Mouse (Mus musculus) liver, adult 2 months (tissue): ENCODE data around the gene BC107364. TPM values are rescaled to one million over a fixed set of nuclear protein-coding genes. Genes with fewer than 3 reads are reported as not detected.
A peak's percentile ranks its signal among the peaks of the same experiment; 100 is the strongest.
"Not testable (repeated sequence)": the region's sequence is repeated elsewhere in the genome, so short reads cannot be mapped to it uniquely, and the experiment has no call there.

Experiments
- DNase-seq: peaks from one replicate; pipeline ENCODE4 v3.0.0-alpha.2; 2011; ENCODE audit warnings: low read depth, low spot score; ENCODE audit errors: extremely low read depth
- H3K27ac ChIP-seq: fragments of 200-500 bp; replicated peaks from 2 replicates; pipeline ENCODE4 v1.5.1; 2012; ENCODE audit warnings: low read depth, mild to moderate bottlenecking, control low read depth, inconsistent platforms, low read length; ENCODE audit not compliant: insufficient read depth
- H3K27me3 ChIP-seq: fragments of 200-500 bp; 2 replicates; pipeline ENCODE4 v1.6.1; 2012; ENCODE audit warnings: mild to moderate bottlenecking, moderate library complexity, low read length, inconsistent platforms; ENCODE audit not compliant: control insufficient read depth, insufficient read depth
- H3K36me3 ChIP-seq: fragments of 200-500 bp; 2 replicates; pipeline ENCODE4 v1.6.1; 2012; ENCODE audit warnings: low read length, inconsistent platforms; ENCODE audit not compliant: control insufficient read depth, insufficient read depth
- H3K4me1 ChIP-seq: fragments of 200-500 bp; 2 replicates; pipeline ENCODE4 v1.6.1; 2011; ENCODE audit warnings: low read length; ENCODE audit not compliant: control insufficient read depth, insufficient read depth
- H3K4me3 ChIP-seq: fragments of 200-500 bp; 2 replicates; pipeline ENCODE4 v1.5.1; 2011; ENCODE audit warnings: low read depth, mild to moderate bottlenecking, control low read depth, low read length, moderate library complexity; ENCODE audit not compliant: insufficient read depth
- H3K79me2 ChIP-seq: fragments of 200-500 bp; 2 replicates; pipeline ENCODE4 v1.6.1; 2012; ENCODE audit warnings: inconsistent platforms, mild to moderate bottlenecking, low read length, moderate library complexity; ENCODE audit not compliant: control insufficient read depth, insufficient read depth
- H3K9ac ChIP-seq: fragments of 200-500 bp; 2 replicates; pipeline ENCODE4 v1.6.1; 2012; ENCODE audit warnings: low read depth, mild to moderate bottlenecking, control low read depth, inconsistent platforms, low read length
- CTCF ChIP-seq: fragments of 200-500 bp; IDR thresholded peaks from 2 replicates; pipeline ENCODE4 v1.5.1; 2011; ENCODE audit warnings: low read depth, low read length, control low read depth
- POLR2A ChIP-seq: fragments of 200-500 bp; IDR thresholded peaks from 2 replicates; pipeline ENCODE4 v1.6.1; 2011; ENCODE audit warnings: low read length, control low read depth; ENCODE audit not compliant: insufficient read depth; ENCODE audit errors: extremely low read depth
- WGBS: fragments of 180-500 bp; shearing (Covaris S2); methylation state at CpG from one replicate; pipeline ENCODE4 v1.1.7; 2018; 5-methylcytosine and 5-hydroxymethylcytosine counted together
- polyA plus RNA-seq: library from polyadenylated mRNA; depleted of rRNA; stranded (reverse); fragments of >200 nt; gene quantifications from 2 replicates; pipeline ENCODE4 v1.2.3, GENCODE M21; 2012
- total RNA-seq: library from RNA; depleted of rRNA; stranded (reverse); fragments of >200 nt; gene quantifications from 2 replicates; pipeline ENCODE4 v1.2.3, GENCODE M21; 2014

The BC107364 gene
- total and polyA plus RNA-seq, 2 experiments: not detected

GRCm38 (mm10) chr3:96458008-96458407 lies 5.9 kb upstream of the BC107364 start:
- WGBS: no CpG with 5 or more reads among the region's 53 CpGs
- not testable (repeated sequence) for H3K36me3 ChIP-seq, H3K79me2 ChIP-seq

GRCm38 (mm10) chr3:96451181-96451737 lies 847 bp downstream of the BC107364 start:
- H3K4me3 ChIP-seq, H3K9ac ChIP-seq, H3K27ac ChIP-seq, H3K79me2 ChIP-seq, H3K4me1 ChIP-seq, H3K27me3 ChIP-seq, H3K36me3 ChIP-seq, DNase-seq: not testable (repeated sequence)
- WGBS: no CpG with 5 or more reads among the region's 50 CpGs

More at GRCm38 (mm10) chr3:96458008-96458407, 5.9 kb upstream of the BC107364 start:
- not testable (repeated sequence) for H3K4me3 ChIP-seq, H3K9ac ChIP-seq, DNase-seq, H3K27ac ChIP-seq, H3K27me3 ChIP-seq, H3K4me1 ChIP-seq

GRCm38 (mm10) chr3:96450586-96450896 lies 1.6 kb downstream of the BC107364 start:
- not testable (repeated sequence) for H3K4me1 ChIP-seq, H3K79me2 ChIP-seq, H3K36me3 ChIP-seq, H3K27ac ChIP-seq, H3K4me3 ChIP-seq, H3K9ac ChIP-seq, H3K27me3 ChIP-seq, DNase-seq
- WGBS: 0% methylated on average over 1 of the region's 10 CpGs

DNA sequence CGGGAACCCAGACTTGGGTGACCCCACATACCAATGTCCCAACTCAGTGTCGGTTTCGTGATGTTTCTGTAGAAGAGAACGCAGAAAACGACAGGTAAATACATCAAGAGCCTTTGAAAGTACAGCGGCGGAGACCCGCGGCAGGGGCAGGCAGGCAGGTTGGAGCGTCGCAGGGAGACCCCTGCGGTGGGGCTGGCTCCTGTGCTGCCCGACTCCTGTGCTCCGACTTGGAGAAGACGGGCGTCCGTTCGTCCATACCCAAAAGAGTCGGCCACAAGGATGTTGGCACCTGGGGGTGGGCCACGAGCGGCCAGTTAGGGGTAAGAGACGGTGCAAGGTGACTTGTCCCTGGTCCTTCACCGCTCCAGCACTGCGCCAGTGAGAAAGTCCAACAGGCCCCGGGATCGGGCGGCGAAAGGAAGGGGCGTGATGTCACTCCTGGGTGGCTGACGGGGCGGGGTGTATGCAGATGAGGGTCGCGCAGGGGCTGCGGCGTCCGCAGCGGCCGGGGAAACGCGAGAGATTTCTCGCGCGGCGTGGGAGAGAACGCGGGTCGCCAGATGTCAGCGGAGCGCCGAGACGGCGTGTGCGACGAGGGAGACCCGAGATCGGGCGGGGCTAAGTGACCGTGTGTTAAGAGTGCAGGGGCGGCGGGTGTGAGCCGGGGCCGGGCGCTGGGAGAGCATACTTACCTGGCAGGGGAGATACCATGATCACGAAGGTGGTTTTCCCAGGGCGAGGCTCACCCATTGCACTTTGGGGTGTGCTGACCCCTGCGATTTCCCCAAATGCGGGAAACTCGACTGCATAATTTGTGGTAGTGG lies 2.1 kb downstream of the BC107364 start:
- H3K27me3 ChIP-seq, H3K36me3 ChIP-seq, H3K79me2 ChIP-seq, DNase-seq, H3K4me1 ChIP-seq, H3K9ac ChIP-seq, H3K27ac ChIP-seq, H3K4me3 ChIP-seq: not testable (repeated sequence)
- WGBS: no CpG with 5 or more reads among the region's 68 CpGs

- Histone ChIP-seq H3K9ac (no peak overlapping the region), H3K4me3 (no peak overlapping the region), H3K4me1 (no peaks in the 10 kb centered on the region), H3K27ac (no peak overlapping the region), H3K36me3 (no peaks in the 10 kb centered on the region), H3K27me3 (peaks cover 9% of the 10 kb centered on the region; the same call in 1 of the 2 replicates), H3K79me2 (no peaks in the 10 kb centered on the region)
- TF ChIP-seq CTCF: no peak
- TF ChIP-seq POLR2A: no peak
- WGBS: 81% methylated on average over 4 of the region's 4 CpGs
- no peak for DNase-seq
Observed at GRCm38 (mm10) chr3:96445436-96445835, 6.7 kb downstream of the BC107364 start.

GRCm38 (mm10) chr3:96440578-96440977 lies 11.5 kb downstream of the BC107364 start:
- WGBS: 2% methylated on average over 13 of the region's 13 CpGs

More at GRCm38 (mm10) chr3:96440578-96440977, 11.5 kb downstream of the BC107364 start:
- Histone ChIP-seq H3K4me1 (peaks cover 1% of the 10 kb centered on the region; the same call in 1 of the 2 replicates), H3K9ac (no peak overlapping the region), H3K79me2 (no peaks in the 10 kb centered on the region), H3K36me3 (no peaks in the 10 kb centered on the region), H3K4me3 (no peak overlapping the region), H3K27ac (no peak overlapping the region), H3K27me3 (peaks cover 20% of the 10 kb centered on the region)
- DNase-seq: peak; percentile 65
- TF ChIP-seq CTCF (peak; percentile 83), POLR2A (no peak)
